Mouse (Mus musculus) olfactory bulb, adult 2 months (tissue): ENCODE data around the gene Sorbs1. TPM values are rescaled to one million over a fixed set of nuclear protein-coding genes. Genes with fewer than 3 reads are reported as not detected.

Experiments
- H3K27ac ChIP-seq: fragments of 200-500 bp; 2 replicates; pipeline ENCODE4 v1.5.1; 2012; ENCODE audit warnings: low read depth, low read length; ENCODE audit not compliant: insufficient read depth
- H3K4me1 ChIP-seq: fragments of 200-500 bp; 2 replicates; pipeline ENCODE4 v1.6.1; 2012; ENCODE audit warnings: low read length; ENCODE audit not compliant: control insufficient read depth, insufficient read depth
- H3K4me3 ChIP-seq: fragments of 200-500 bp; 2 replicates; pipeline ENCODE4 v1.5.1; 2012; ENCODE audit warnings: mild to moderate bottlenecking, low read depth, low read length, moderate library complexity; ENCODE audit not compliant: insufficient read depth
- CTCF ChIP-seq: fragments of 200-500 bp; IDR thresholded peaks from 2 replicates; pipeline ENCODE4 v1.5.1; 2012; ENCODE audit warnings: low read depth, mild to moderate bottlenecking, low read length, moderate library complexity; ENCODE audit not compliant: insufficient read depth
- POLR2A ChIP-seq: fragments of 200-500 bp; IDR thresholded peaks from 2 replicates; pipeline ENCODE4 v1.6.1; 2012; ENCODE audit warnings: mild to moderate bottlenecking, low read depth, low read length, moderate library complexity; ENCODE audit not compliant: insufficient read depth
- WGBS: fragments of 180-500 bp; shearing (Covaris S2); methylation state at CpG from one replicate; pipeline ENCODE4 v1.1.7; 2018; 5-methylcytosine and 5-hydroxymethylcytosine counted together
- polyA plus RNA-seq: library from polyadenylated mRNA; stranded (reverse); fragments of >200 nt; gene quantifications from 2 replicates; pipeline ENCODE4 v1.2.4, GENCODE M21; 2012; ENCODE audit warnings: low replicate concordance; ENCODE audit not compliant: missing spikeins, insufficient read depth, insufficient read length

Sorbs1 gene
- polyA plus RNA-seq, 1 experiment = not detected

DNA sequence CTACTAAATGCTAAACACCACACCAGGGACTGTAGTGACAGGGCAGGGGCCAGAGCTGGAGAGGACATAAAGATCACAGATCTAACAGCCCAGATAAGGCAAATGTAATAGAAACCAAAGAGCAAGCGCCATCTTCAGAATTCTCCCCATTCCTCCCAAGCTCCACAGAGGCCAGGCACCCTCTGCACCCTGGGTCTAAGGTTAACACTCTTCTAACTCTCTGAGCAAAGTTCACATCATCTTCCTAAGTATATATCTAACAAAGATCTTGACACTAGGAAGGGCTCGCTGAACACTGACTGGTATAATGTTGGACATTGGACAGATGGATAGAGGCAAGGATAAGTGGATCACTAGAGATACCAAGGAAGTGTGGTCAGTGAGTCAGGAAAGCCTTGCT is 22.1 kb downstream of the Sorbs1 start:
- H3K4me3 ChIP-seq = no peak overlapping the region
- peaks cover 45% of the 10 kb centered on the region for H3K4me1 ChIP-seq
- no peak overlapping the region for H3K27ac ChIP-seq
- 100% methylated on average over 2 of the region's 2 CpGs for WGBS
- TF ChIP-seq POLR2A (no peak), CTCF (no peak)

DNA sequence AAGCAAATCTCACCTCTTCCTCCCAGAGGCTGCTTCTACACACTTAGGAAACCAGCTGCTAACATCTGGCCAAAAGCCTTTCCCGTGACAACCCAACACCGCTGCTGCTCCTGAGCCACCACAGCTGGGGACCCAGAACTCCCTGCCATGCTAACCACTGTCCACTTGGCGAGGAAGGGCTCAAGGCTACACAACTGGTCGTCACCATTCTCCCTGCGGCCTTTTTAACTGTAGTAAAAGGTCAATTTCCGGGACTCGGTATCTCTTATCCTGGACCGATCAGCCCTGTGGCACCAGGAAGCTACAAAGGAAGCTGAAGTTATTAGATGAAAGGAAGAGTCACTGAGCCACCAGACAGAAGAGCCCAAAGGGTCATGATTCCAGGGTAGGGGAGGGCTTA is 22.8 kb downstream of the Sorbs1 start:
- TF ChIP-seq POLR2A = no peak
- TF ChIP-seq CTCF = no peak
- Histone ChIP-seq H3K4me1 (peaks cover 40% of the 10 kb centered on the region), H3K4me3 (no peak overlapping the region), H3K27ac (no peak overlapping the region)
- 81% methylated on average over 8 of the region's 8 CpGs for whole genome bisulfite sequencing

DNA sequence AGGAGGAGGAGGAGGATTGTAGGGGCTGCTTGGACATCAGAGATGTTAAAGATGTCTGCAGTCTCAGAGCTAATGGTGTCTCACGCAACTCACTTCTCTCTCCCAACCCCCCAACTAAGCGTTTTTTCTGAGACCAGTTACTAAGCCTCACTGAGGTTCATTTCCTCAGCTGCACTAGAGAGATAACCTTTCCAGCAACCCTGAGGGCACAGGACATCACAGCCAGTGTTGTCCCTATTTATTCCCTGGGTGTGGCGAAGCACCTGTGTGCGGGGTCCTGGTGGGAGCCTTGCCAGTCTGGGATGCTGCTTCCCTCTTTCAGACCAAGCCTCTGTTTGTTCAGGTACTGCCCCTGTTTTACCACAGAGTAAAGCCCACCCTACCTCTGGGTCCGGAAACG is 23.9 kb downstream of the Sorbs1 start:
- H3K27ac ChIP-seq = no peak overlapping the region

GRCm38 (mm10) chr19:40488853-40489454 is 24.6 kb downstream of the Sorbs1 start:
- no peak overlapping the region for H3K27ac ChIP-seq
- no peak for TF ChIP-seq CTCF
- no peak for TF ChIP-seq POLR2A
- WGBS = 65% methylated on average over 8 of the region's 8 CpGs
- peaks cover 37% of the 10 kb centered on the region for H3K4me1 ChIP-seq
- H3K4me3 ChIP-seq = no peak overlapping the region

More for the DNA sequence above, 23.9 kb downstream of the Sorbs1 start:
- no peak for TF ChIP-seq POLR2A
- TF ChIP-seq CTCF = no peak
- Histone ChIP-seq H3K4me1 (peaks cover 37% of the 10 kb centered on the region), H3K4me3 (no peak overlapping the region)
- WGBS = 64% methylated on average over 6 of the region's 6 CpGs

GRCm38 (mm10) chr19:40487561-40487960 is 26.0 kb downstream of the Sorbs1 start:
- H3K4me1 ChIP-seq = peaks cover 29% of the 10 kb centered on the region
- no peak overlapping the region for H3K27ac ChIP-seq
- 32% methylated on average over 11 of the region's 11 CpGs for WGBS
- TF ChIP-seq CTCF (no peak), POLR2A (no peak)
- no peak overlapping the region for H3K4me3 ChIP-seq

- 95% methylated on average over 6 of the region's 6 CpGs for WGBS
- no peak overlapping the region for H3K27ac ChIP-seq
- H3K4me3 ChIP-seq = no peak overlapping the region
- TF ChIP-seq CTCF (no peak), POLR2A (no peak)
- peaks cover 10% of the 10 kb centered on the region for H3K4me1 ChIP-seq
These were observed 32.5 kb downstream of the Sorbs1 start for GRCm38 (mm10) chr19:40481115-40481514.

DNA sequence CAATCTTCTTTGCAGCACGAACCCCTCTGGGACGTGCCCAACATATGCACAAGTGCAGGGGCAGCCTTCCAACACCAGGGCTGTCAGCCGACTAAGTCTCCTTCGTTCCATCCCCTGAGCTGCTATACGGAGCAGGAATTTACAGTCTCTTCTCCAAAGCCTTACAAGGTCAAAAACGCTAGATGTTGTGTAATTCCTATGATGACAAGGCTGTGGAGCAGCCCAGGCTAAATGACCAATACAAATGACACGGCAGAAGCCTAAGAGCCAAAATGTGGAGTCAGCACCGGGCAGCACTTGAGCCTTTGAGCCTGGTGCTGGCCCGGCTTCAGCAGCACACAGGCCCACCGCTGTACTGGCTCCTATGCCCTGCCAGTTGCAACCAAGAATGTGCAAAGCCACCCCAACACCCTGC is 35.4 kb downstream of the Sorbs1 start:
- peak overlapping the region; percentile 16; the same call in 1 of the 2 replicates for H3K27ac ChIP-seq
- H3K4me1 ChIP-seq = peaks cover 10% of the 10 kb centered on the region
- H3K4me3 ChIP-seq = no peak overlapping the region
- TF ChIP-seq POLR2A (no peak), CTCF (no peak)
- 40% methylated on average over 10 of the region's 10 CpGs for WGBS

DNA sequence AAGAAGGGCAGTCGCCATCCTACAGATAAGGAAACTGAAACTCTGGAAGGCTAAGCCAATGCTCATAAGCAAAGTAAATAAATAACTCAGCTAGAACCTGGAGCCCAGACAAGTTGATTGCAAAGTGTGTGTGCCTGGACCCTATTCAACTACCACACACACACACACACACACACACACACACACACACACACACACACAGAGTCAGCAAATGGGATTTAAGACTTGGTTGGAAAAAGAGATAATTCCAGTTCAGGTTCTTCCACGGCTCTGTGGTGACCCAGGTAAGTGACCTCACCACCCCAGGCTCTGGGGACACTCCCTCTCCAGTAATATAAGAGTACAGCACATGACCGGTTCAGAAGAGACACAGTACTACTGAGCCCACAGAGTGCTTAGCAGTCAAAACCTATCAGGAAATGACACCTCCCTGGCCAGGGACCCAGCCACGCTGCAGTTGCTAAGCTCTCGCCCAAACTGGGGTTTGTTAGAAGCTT is 36.1 kb downstream of the Sorbs1 start:
- TF ChIP-seq CTCF = no peak
- no peak for TF ChIP-seq POLR2A
- Histone ChIP-seq H3K4me3 (no peak overlapping the region), H3K4me1 (peaks cover 10% of the 10 kb centered on the region), H3K27ac (no peak overlapping the region)
- WGBS = 58% methylated on average over 5 of the region's 5 CpGs

DNA sequence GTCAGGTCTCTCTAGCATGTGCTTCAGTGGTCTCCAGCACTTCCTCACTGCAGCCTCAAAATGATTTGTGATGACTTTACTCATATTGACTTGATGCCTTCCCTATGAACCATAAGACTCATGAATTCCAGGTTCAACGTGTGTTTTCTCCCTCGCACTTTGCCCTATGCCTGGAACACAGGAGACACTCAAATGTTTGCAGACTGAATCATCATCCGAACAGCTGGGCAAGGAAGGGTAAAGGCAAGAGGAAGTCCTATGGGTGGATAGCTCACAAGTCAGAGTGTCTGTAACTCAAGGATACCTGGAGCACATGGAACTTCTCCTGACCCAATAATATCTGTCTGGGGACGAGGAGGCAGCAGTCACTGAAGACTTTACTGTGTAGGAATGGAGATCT is 37.1 kb downstream of the Sorbs1 start:
- H3K27ac ChIP-seq = no peak overlapping the region
- no peak overlapping the region for H3K4me3 ChIP-seq
- 93% methylated on average over 4 of the region's 4 CpGs for WGBS
- H3K4me1 ChIP-seq = peaks cover 17% of the 10 kb centered on the region
- TF ChIP-seq CTCF (no peak), POLR2A (no peak)

DNA sequence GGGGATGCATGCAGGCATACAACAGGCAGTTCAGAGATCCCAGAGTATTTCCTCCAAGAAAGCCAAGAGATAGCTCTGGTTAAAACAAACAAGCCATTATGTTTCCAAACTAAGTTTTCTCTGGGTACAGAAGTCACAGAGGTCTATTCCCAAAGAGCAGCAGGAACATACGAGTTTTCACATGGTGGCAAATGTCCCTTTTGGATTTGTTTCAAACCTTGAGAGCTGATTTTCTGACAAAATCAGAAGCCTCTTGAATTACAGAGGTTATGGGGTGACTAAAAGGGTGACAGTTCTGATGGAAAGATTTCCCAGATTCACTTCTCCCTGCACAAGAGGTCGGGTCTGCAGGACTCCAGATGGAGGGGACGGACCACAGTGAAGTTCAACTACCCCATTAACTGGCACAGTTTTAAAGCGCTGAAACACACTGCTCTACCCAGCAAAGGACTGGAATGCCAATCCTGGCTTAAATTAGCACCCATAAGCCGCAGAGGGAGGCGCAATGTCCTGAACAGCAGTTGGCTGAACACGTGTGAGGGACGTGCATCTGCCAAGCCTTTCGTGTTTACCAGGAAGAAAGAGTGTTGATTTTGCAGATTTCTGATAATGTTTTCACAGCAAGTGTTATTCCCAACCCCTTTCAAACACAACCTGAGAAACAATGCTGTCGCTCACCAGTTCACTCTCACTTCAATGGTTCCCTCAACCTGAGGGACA is 41.9 kb downstream of the Sorbs1 start:
- no peak for TF ChIP-seq CTCF
- TF ChIP-seq POLR2A = no peak
- Histone ChIP-seq H3K27ac (peak overlapping the region; percentile 27), H3K4me1 (peaks cover 11% of the 10 kb centered on the region), H3K4me3 (no peak overlapping the region)
- WGBS = 27% methylated on average over 10 of the region's 10 CpGs
